Mouse (Mus musculus): ENCODE results near the gene Rsph3b. TPM values are rescaled to one million over a fixed set of nuclear protein-coding genes. Genes with fewer than 3 reads are reported as not detected.
"Not testable (repeated sequence)": the region's sequence is repeated elsewhere in the genome, so short reads cannot be mapped to it uniquely, and the experiment has no call there.

The Rsph3b gene
- polyA plus RNA-seq, 1 experiment from 2014 or later: 56.1 TPM

GRCm38 (mm10) chr17:6914066-6914465, 34.4 kb downstream of the Rsph3b start:
- not testable (repeated sequence) for H3K27me3 ChIP-seq (replicated peaks; ENCODE audit: control insufficient read depth, insufficient read depth, low read length); H3K9ac ChIP-seq (replicated peaks; ENCODE audit: low read depth, low read length); H3K9me3 ChIP-seq (ENCODE audit: control insufficient read depth, low read length); ATAC-seq; H3K4me1 ChIP-seq (replicated peaks; ENCODE audit: control insufficient read depth, insufficient read depth, low read length); H3K4me3 ChIP-seq (replicated peaks; ENCODE audit: low read length); H3K36me3 ChIP-seq (ENCODE audit: control insufficient read depth, insufficient read depth); H3K27ac ChIP-seq (ENCODE audit: low read length); H3K4me2 ChIP-seq (ENCODE audit: low read length)
- WGBS: 65% methylated on average over 1 of the region's 6 CpGs

- H3K9ac ChIP-seq (replicated peaks; ENCODE audit: low read depth, low read length); H3K4me2 ChIP-seq (ENCODE audit: low read length); H3K36me3 ChIP-seq (ENCODE audit: control insufficient read depth, insufficient read depth); ATAC-seq; H3K9me3 ChIP-seq (ENCODE audit: control insufficient read depth, low read length); H3K27ac ChIP-seq (ENCODE audit: low read length); H3K4me1 ChIP-seq (replicated peaks; ENCODE audit: control insufficient read depth, insufficient read depth, low read length); H3K4me3 ChIP-seq (replicated peaks; ENCODE audit: low read length); H3K27me3 ChIP-seq (replicated peaks; ENCODE audit: control insufficient read depth, insufficient read depth, low read length): not testable (repeated sequence)
- 72% methylated on average over 1 of the region's 2 CpGs for WGBS
These were observed 48.1 kb downstream of the Rsph3b start for GRCm38 (mm10) chr17:6900361-6900760.

- not testable (repeated sequence) for H3K4me2 ChIP-seq (ENCODE audit: low read length); H3K9me3 ChIP-seq (ENCODE audit: control insufficient read depth, low read length); H3K36me3 ChIP-seq (ENCODE audit: control insufficient read depth, insufficient read depth); ATAC-seq; H3K27me3 ChIP-seq (replicated peaks; ENCODE audit: control insufficient read depth, insufficient read depth, low read length); H3K4me1 ChIP-seq (replicated peaks; ENCODE audit: control insufficient read depth, insufficient read depth, low read length); H3K27ac ChIP-seq (ENCODE audit: low read length); H3K9ac ChIP-seq (replicated peaks; ENCODE audit: low read depth, low read length); H3K4me3 ChIP-seq (replicated peaks; ENCODE audit: low read length)
- WGBS: 58% methylated on average over 6 of the region's 7 CpGs
These were observed 50.4 kb downstream of the Rsph3b start for GRCm38 (mm10) chr17:6897996-6898562.

GRCm38 (mm10) chr17:6896756-6897155, 51.7 kb downstream of the Rsph3b start:
- no peaks in the 10 kb centered on the region for H3K4me1 ChIP-seq (replicated peaks; ENCODE audit: control insufficient read depth, insufficient read depth, low read length)
- no peak overlapping the region for H3K27ac ChIP-seq (ENCODE audit: low read length)
- no peak overlapping the region for H3K9ac ChIP-seq (replicated peaks; ENCODE audit: low read depth, low read length)
- no peaks in the 10 kb centered on the region for H3K36me3 ChIP-seq (ENCODE audit: control insufficient read depth, insufficient read depth)
- no peaks in the 10 kb centered on the region for H3K9me3 ChIP-seq (ENCODE audit: control insufficient read depth, low read length)
- H3K4me3 ChIP-seq (replicated peaks; ENCODE audit: low read length): no peak overlapping the region
- ATAC-seq: no peak
- H3K4me2 ChIP-seq (ENCODE audit: low read length): no peak overlapping the region
- 41% methylated on average over 4 of the region's 4 CpGs for WGBS
- no peaks in the 10 kb centered on the region for H3K27me3 ChIP-seq (replicated peaks; ENCODE audit: control insufficient read depth, insufficient read depth, low read length)

GRCm38 (mm10) chr17:6893332-6893731, 55.1 kb downstream of the Rsph3b start:
- Histone ChIP-seq H3K4me1 (replicated peaks; ENCODE audit: control insufficient read depth, insufficient read depth, low read length) (no peaks in the 10 kb centered on the region), H3K9ac (replicated peaks; ENCODE audit: low read depth, low read length) (no peak overlapping the region), H3K27me3 (replicated peaks; ENCODE audit: control insufficient read depth, insufficient read depth, low read length) (no peaks in the 10 kb centered on the region), H3K9me3 (ENCODE audit: control insufficient read depth, low read length) (no peaks in the 10 kb centered on the region), H3K4me2 (ENCODE audit: low read length) (no peak overlapping the region), H3K36me3 (ENCODE audit: control insufficient read depth, insufficient read depth) (no peaks in the 10 kb centered on the region), H3K27ac (ENCODE audit: low read length) (no peak overlapping the region), H3K4me3 (replicated peaks; ENCODE audit: low read length) (no peak overlapping the region)
- WGBS: 88% methylated on average over 10 of the region's 10 CpGs
- no peak for ATAC-seq

- Histone ChIP-seq H3K4me1 (replicated peaks; ENCODE audit: control insufficient read depth, insufficient read depth, low read length) (no peaks in the 10 kb centered on the region), H3K36me3 (ENCODE audit: control insufficient read depth, insufficient read depth) (no peaks in the 10 kb centered on the region), H3K27me3 (replicated peaks; ENCODE audit: control insufficient read depth, insufficient read depth, low read length) (no peaks in the 10 kb centered on the region), H3K4me3 (replicated peaks; ENCODE audit: low read length) (no peak overlapping the region), H3K27ac (ENCODE audit: low read length) (no peak overlapping the region), H3K4me2 (ENCODE audit: low read length) (no peak overlapping the region), H3K9me3 (ENCODE audit: control insufficient read depth, low read length) (no peaks in the 10 kb centered on the region), H3K9ac (replicated peaks; ENCODE audit: low read depth, low read length) (no peak overlapping the region)
- 76% methylated on average over 7 of the region's 7 CpGs for WGBS
- no peak for ATAC-seq
These were observed 56.2 kb downstream of the Rsph3b start for GRCm38 (mm10) chr17:6891966-6892934.

- WGBS: 76% methylated on average over 1 of the region's 1 CpGs
- no peaks in the 10 kb centered on the region for H3K9me3 ChIP-seq (ENCODE audit: control insufficient read depth, low read length)
- no peak overlapping the region for H3K9ac ChIP-seq (replicated peaks; ENCODE audit: low read depth, low read length)
- H3K27ac ChIP-seq (ENCODE audit: low read length): no peak overlapping the region
- H3K27me3 ChIP-seq (replicated peaks; ENCODE audit: control insufficient read depth, insufficient read depth, low read length): no peaks in the 10 kb centered on the region
- no peak overlapping the region for H3K4me3 ChIP-seq (replicated peaks; ENCODE audit: low read length)
- no peaks in the 10 kb centered on the region for H3K4me1 ChIP-seq (replicated peaks; ENCODE audit: control insufficient read depth, insufficient read depth, low read length)
- ATAC-seq: no peak
- H3K36me3 ChIP-seq (ENCODE audit: control insufficient read depth, insufficient read depth): no peaks in the 10 kb centered on the region
- H3K4me2 ChIP-seq (ENCODE audit: low read length): no peak overlapping the region
These were observed 62.0 kb downstream of the Rsph3b start for GRCm38 (mm10) chr17:6886445-6886844.

- Histone ChIP-seq H3K4me3 (replicated peaks; ENCODE audit: low read length) (no peak overlapping the region), H3K9ac (replicated peaks; ENCODE audit: low read depth, low read length) (no peak overlapping the region), H3K4me2 (ENCODE audit: low read length) (no peak overlapping the region), H3K27me3 (replicated peaks; ENCODE audit: control insufficient read depth, insufficient read depth, low read length) (no peaks in the 10 kb centered on the region), H3K27ac (ENCODE audit: low read length) (no peak overlapping the region), H3K9me3 (ENCODE audit: control insufficient read depth, low read length) (no peaks in the 10 kb centered on the region), H3K36me3 (ENCODE audit: control insufficient read depth, insufficient read depth) (no peaks in the 10 kb centered on the region), H3K4me1 (replicated peaks; ENCODE audit: control insufficient read depth, insufficient read depth, low read length) (no peaks in the 10 kb centered on the region)
- no peak for ATAC-seq
- WGBS: 80% methylated on average over 1 of the region's 1 CpGs
These were observed 64.0 kb downstream of the Rsph3b start for GRCm38 (mm10) chr17:6884531-6884930.

GRCm38 (mm10) chr17:6881306-6881705, 67.2 kb downstream of the Rsph3b start:
- no peak for ATAC-seq
- 92% methylated on average over 6 of the region's 6 CpGs for WGBS

More at GRCm38 (mm10) chr17:6881306-6881705, 67.2 kb downstream of the Rsph3b start:
- no peak overlapping the region for H3K9ac ChIP-seq (replicated peaks; ENCODE audit: low read depth, low read length)
- H3K9me3 ChIP-seq (ENCODE audit: control insufficient read depth, low read length): no peaks in the 10 kb centered on the region
- no peak overlapping the region for H3K4me3 ChIP-seq (replicated peaks; ENCODE audit: low read length)
- no peaks in the 10 kb centered on the region for H3K27me3 ChIP-seq (replicated peaks; ENCODE audit: control insufficient read depth, insufficient read depth, low read length)
- H3K36me3 ChIP-seq (ENCODE audit: control insufficient read depth, insufficient read depth): no peaks in the 10 kb centered on the region
- no peak overlapping the region for H3K27ac ChIP-seq (ENCODE audit: low read length)
- no peaks in the 10 kb centered on the region for H3K4me1 ChIP-seq (replicated peaks; ENCODE audit: control insufficient read depth, insufficient read depth, low read length)
- H3K4me2 ChIP-seq (ENCODE audit: low read length): no peak overlapping the region
